Mouse (Mus musculus) testis, postnatal 10 days (tissue): Measurements from ENCODE around the gene Ehbp1.

ENCODE experiments used
- DNase-seq: peaks from one replicate; pipeline ENCODE4 v3.0.0; 2021; ENCODE audit warnings: low spot score

Gene Ehbp1

DNA sequence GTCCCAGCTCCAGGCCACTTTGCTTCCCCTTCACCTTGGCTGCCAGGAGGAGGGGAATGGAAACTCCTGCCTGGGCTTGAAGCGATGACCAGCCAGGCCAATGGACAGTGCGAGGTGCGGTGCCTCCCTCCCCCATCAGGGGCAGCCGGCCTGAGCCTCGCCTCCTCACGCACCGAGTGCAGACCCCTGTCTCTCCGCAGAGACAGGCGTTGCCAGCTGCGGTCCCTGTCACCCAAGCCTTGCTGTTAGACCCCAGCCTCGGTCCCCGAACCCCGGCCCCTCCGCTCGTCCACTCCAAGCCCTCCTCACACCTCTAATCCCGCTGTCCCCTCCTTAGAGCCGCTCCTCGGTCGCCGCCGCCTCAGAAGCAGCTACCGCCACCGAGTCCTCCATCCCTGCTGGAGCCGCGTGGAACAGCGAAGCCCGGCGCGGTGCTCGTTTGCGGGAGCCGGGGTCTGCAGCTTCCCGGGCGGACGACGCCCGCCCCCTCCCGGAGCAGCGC lies 55.7 kb downstream of the Ehbp1 start:
- no peak for DNase-seq

DNA sequence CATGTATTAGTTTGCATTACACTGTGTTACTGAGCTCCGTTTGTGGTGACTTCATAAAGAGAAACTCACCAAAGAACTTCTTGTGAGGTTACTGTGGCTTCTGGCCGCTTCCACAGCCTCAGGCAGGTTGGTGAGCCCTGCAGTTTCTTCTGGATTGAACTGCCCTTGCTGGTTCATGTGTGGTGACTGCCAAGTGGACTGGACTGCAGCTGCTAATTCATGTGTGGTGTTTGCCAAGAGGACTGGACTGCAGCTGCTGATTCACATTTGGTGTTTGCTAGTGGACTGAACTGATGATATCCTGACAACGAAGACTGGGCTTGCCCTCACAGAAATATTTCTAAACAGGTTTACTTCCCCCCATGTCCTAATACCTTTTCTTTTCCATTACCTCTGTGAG lies 65.4 kb downstream of the Ehbp1 start:
- DNase-seq = no peak

DNA sequence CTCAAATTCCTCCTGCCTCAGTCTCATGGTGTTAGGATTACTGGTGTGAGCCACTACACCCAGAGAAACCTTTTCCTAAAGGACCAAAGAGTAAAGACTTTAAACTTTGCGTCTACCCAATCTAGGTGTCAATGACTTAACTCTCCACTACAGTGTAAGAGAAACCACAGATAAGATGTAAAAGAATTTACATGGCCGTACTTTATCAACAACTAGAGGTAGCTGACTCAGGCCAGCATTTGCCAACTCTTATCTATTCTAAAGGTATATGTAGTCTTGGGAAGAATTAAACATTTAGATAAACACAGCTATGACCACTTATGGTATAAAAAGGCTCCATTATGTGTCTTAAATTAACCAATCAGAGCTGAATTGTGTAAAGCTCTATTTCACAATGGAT lies 67.9 kb downstream of the Ehbp1 start:
- DNase-seq = no peak

DNA sequence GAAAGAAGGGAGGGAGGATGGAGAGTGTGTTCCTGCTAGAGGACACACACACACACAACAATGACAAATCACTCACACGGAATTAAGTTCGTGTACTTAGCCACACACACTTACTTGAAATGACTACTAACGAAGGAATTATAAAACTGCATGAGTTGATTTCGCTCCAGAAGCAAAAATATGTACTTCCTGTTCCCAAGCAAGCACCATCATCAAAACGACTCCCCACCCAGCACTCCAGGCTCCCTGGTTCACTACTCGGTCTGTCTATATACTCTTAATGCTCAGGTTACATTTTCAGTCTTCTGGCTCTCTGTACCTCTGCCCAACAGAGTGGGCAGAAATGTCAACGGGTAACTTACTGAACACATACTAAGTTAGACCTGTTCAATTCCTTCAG lies 68.7 kb downstream of the Ehbp1 start:
- DNase-seq = no peak

DNA sequence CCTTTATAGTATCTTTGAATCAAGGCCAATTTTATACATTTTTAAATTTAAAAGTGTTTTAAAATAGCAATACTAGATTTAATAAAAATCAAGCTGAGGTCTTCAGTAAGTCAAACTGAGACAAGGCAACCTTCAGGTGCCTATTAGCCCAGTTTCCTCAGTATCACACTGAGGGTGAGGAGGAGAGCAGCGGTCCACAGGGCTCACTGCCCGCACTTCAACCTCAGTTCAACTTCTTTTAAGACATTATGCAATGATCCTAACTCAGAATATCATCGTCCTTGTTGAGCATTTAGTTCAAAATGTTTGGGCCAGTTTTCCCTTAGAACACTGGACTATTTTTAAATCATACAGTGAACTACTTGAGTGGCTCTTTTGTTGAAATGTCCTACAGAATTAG lies 70.2 kb downstream of the Ehbp1 start:
- DNase-seq = no peak

DNA sequence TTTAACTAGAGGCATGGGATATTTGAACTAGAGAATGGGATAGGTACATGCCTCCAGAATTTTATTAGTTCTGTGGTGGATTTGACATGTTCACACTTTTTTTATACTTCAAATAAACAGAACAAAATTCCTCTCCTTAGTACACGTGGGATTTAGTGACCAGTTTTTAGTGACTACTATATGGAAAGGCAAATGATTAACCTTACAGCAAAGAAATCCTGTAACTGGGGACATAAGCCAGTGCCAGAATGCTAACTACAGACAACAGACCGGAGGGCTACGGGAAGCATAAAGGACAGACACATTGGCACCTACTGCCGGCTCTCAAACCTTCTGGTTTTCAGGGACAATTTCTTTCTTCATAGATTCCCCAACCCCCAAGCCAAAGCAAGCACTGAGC lies 72.4 kb downstream of the Ehbp1 start:
- DNase-seq = no peak

DNA sequence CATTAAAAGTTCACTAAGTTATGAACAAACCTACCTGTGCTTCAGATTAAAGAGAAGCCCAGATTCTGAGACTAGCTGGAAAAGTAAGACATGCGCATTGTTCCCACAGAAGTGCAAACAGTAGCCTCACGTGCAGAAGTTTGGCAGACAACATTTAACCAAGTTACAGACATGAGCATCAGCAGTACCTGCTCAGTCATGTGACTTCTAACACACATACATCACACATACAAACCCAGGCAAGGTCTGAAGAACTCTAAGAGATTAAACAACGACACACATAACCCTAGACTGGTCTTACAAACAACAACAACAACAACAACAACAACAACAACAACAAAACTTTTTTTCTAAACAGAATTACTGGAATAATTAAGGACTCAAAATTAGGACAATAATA lies 72.9 kb downstream of the Ehbp1 start:
- DNase-seq = no peak

DNA sequence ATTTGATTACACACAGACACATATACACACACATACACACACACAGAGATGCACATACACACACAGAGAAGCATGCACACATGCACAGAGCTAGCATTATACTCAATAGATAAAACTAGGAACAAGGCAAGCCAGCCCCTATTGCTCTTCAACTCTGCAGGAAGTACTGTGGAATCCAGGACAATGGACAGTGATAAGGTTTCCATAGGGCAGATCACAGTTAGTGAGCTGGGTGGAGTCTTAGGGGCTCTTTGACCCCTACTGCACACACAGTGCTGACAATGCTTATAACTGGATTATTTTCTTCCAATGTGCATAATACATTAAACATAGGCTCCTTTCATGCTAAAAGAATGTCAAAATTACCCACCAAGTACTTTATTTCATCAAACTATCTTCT lies 75.1 kb downstream of the Ehbp1 start:
- no peak for DNase-seq

DNA sequence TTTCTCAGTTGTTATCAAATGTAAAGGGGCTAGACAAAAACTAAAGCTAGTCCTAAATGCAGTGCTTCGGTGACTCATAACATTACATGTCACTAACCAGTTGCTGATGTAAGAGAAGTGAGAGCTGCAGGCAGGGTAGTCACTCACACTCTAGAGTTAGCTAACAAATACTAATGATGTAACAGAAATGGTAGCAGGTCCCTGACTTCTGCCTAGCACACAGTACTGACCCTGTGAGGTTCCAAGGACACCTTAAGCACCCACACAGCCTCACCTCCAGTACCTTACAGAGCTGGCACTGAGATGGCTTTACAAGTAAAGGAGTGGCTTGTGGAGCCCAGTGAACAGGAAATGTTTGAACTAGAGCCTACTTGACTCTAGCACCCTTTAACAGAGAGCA lies 86.7 kb downstream of the Ehbp1 start:
- no peak for DNase-seq

DNA sequence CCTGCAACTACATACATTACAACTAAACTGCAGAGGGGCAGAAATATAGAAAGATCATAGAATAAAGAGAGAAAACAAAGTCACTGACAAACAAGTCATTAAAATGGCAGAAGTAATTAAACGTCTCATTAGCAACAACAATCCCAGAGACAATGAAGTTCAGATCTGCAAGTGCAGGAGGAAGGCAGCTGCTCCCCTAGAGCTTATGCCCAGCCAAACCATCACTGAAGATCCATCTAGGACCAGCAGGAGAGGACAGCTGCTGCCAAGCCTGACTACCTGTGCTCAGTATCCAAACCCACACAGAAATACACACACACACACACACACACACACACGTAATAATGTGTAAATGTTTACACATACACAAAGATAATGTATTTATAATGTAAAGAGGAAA lies 92.7 kb downstream of the Ehbp1 start:
- DNase-seq = no peak

DNA sequence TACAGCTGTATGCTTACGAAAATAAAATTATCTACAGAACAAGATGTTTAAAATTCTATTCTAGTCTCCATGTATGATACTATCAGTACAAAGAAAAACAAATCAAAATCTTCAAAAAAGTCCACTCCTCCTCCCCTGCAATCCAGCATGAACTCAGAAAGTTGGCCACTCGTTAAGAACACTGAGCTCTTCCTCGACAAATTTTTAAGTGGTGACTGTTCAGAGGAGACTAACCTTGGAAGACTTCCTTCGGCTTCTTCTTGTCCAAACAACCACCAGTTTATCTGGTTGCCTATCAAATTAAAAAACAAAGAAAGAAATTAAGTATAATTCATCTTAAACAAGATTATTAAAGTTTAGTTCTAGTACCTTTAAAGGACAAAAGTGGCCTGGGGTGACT lies 94.4 kb downstream of the Ehbp1 start:
- DNase-seq = no peak

DNA sequence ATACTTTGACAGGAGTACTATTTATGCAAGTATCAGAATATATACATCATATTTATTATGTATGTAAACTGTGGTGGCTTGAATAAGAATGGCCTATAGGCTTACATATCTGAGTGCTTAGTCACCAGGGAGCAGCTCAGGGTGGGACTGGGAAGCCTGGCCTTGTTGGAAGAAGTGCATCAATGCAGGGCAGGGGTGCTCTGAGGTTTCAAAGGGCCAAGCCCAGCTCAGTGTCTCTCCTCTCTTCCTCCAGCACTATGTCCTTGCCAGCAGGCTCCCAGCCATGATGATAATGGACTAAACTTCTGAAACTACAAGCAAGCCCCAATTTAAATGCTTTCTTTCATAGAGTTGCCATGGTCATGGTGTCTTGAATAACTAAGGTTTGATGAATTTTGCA lies 95.0 kb downstream of the Ehbp1 start:
- DNase-seq = no peak

DNA sequence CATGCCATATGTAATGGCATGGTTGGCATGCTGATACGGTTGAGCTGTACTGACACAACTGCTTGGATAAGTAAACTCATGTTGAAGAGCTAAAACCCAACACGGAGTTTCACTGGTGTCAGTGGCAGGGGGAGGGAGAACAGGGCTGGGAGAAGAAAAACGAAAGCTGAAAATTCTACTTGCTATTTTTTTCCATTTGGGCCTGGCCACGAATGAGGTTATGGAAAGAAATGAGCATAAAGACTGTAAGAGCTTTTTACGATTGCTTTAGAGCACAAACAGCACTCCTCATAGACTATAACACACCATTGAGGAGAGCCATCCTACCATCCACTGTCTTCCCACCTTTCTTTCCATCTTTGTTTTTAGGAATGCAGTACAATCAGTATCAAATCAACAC lies 106.5 kb downstream of the Ehbp1 start:
- DNase-seq = no peak

DNA sequence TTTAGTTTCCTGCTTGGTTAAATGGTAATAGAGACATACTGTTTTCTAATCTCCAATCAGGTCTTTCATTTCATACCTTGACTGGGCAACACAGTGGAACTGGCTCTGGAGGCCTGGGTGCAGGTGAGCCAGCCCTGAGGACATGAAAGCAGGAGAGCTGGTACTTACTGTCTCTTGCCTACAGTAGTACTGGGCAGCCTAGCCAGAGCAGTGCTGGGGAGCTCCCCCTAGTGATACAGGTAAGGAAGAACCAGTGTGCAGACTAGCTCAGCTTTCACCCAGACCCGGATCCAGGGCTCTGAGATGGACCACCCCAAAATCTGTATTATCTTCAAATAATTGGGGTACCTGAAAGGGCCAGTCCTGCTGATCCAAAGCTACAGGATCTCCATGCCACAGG lies 107.4 kb downstream of the Ehbp1 start:
- no peak for DNase-seq

DNA sequence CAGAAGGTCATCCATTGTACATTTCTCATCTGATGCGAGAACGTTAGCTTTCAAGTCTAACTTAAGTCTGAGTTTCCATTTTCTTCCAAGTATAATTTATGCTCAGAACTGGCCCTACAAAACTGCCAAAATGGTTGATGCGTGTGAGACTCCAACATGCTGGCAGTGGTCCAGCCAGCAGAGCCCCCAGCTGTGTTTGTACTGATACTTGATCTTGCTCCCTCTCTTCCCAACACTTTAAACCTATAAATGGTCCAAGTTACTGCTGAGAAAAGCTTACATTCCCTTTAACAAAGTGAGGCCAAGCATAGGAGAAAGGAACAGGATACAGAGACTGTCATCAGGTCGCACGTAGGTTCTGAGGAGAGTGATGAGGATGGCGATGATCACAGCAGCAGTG lies 111.2 kb downstream of the Ehbp1 start:
- no peak for DNase-seq

DNA sequence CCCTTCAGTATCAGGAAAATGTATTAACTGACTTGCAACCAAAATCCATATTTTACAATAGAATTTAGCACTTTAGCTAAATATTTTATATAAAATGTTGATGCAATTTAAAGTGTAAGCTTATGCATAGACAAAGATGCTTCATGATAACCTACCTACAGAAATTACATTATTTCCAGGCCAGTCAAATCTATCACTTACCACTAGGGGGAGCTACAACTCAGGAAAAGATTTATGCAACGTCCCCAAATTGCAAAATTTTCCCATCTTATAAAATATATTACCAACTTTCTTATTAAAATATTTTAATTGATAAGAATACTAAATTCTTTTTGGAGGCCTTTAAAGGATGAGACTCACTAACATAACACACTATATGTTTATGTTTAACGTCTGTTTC lies 116.5 kb downstream of the Ehbp1 start:
- no peak for DNase-seq

DNA sequence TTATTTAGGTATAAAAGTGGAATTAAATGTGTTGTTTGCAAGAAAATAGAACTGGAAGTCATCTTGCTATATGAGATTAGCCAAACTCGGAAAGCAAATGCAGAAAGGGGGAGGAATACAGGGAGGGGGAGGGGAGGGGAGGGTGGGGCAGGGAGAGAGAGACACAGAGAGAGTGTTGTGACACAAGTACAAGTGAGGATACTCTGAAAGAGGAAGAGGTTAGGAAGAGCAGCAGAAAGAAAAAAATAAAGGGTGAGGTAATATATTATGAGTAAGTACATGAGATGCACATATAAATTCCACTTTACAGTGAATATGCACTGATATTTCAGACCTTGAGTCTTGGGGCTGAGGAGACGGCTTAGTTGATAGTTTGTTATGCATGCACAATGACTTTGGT lies 123.9 kb downstream of the Ehbp1 start:
- DNase-seq = no peak

DNA sequence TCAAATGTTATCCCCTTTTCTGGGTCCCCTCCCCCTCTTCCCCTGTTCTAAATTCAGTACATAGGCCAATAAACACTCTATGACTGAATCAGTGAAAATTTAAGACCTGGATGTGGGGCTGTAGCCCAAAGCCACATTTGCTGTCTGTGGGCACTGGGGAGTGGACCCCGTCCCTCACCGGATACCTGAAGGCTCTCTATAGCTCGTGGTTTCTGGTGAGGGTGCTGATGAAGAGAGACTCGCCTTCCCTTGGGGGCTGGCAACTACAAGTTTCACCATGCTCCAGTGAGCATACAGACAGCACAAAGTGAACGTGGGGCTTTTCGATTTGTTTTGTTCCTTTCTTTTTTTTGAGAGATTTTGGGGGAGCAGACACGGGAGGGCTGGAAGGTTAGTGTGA lies 125.2 kb downstream of the Ehbp1 start:
- DNase-seq = no peak

DNA sequence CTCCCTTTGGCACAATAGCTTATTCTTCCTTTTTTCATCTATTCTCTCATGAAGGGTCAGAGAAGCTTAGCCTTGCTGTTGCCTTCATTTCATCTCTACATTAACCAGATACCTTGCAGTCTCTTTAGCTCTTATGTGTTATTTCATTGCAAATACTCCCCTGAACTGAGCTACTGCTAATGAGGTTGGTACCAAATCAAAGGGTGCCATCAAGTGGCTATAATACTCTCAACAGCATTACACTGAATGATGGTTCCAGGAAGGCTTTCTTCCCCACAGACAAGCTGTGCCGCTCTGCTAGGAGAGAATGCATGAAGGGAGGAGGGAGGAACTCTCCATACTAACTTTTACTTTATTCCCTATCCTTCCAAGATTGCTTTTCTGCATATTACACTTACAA lies 135.5 kb downstream of the Ehbp1 start:
- no peak for DNase-seq

DNA sequence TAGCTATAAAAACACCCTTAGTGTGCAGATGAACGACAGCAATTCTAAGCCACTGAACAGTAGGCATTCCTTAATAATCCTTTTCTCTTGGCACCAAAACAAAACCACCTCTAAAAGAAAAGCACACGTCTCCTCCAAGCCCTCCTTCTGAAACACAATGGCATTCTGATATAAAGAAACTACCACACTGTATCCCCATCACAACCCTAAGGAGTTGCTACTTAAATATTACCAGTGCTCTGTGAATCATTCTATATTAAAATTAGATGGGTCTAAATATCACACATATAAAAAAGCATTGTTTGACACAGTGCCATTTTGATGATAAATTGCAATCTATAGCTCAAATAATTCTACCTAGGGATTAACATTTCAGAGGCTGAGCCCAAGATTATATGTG lies 135.9 kb downstream of the Ehbp1 start:
- no peak for DNase-seq

DNA sequence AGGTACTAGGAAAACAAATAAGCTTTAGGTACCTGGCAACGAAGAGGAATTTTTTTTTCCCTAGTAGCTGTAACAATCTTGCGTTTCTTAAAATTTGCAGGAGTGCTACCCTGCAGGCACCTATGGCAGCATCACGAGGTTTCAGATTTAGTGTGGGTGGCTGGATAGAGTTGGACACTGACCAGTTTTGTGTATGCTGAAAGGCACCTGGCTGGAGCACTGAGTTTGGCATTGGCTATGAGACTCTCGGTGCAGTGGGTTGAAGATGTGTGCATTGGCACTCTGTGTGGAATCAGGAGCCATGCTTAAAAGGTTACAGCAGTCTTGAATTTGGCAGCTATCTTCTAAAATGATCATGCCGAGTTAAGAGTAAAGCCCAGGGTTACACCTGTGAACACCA lies 138.7 kb downstream of the Ehbp1 start:
- no peak for DNase-seq

DNA sequence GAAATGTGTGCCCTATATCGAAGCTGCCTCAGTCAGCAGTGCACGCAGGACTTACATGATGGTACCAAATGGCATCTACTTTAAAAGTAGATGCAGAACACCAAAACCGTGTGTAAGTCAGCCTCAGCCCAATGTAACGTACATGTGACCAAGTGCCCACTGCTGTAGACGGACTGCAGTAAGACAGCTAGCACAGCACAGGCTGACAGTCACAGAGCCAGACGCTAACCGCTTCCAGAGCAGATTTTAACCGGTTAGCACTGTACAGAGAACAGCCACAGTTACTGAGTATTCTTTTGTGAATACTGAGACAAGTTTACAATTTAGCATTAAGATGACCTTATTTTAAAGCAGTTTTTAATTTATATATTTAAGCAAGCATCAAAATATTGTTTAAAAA lies 141.0 kb downstream of the Ehbp1 start:
- DNase-seq = no peak

DNA sequence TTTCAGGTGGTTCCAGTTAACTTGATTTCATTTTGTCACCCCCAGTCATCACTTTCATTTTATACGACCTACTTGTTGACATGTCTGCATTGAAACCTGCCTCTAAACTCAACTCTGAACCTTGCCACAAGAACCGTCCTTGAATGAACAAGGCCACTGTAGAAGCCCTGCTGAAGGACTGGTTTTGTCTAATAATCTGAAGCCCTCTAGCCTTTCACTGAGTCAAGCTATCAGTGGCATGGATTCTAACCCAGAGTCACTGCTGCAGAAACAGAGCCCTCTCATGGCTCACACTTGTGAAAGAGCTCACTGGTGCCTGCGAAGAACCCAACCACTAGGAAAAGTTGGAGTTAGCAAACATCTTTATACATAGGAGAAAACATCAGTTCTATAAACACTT lies 142.2 kb downstream of the Ehbp1 start:
- no peak for DNase-seq

DNA sequence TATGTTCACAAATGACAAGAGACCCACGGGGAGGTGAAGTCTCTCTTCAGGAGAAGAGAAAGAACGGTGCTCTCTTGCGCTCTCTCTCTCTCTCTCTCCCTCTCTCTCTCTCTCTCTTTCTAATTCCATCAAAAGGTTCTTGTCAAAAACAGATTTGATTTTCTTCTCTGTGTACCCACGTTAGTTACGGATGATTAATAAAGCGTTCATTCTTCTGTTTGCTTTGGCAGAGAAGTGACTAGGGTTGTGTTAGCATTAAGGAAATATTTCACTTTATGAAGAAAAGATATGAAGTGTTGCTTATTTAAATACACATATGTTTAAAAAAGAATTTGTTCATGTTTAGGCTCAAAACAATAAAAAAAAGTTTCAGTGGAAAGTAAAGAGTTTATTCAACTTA lies 143.7 kb downstream of the Ehbp1 start:
- no peak for DNase-seq

DNA sequence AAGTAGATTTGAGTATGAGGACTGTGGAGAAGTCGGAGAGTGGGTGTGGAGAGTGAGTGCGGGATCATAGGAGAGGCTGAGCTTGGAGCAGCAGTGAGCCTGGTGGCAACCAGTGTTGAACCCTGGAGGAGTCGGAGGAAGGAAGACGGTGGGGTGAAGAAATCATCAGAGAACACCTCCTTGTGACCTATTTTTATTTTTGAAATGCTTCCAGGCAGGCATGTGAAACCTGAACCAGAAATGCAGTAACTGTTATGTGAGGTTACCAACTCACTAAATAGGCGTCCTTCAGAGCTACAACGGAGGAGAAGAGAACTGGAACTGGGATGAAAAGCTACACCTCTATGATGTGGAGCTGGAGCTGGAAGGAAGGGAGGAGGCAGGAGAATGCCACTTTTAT lies 144.2 kb downstream of the Ehbp1 start:
- DNase-seq = no peak
